Mouse (Mus musculus) G1E (cell line): ENCODE results near the gene Krtap11-1.

Source experiments
- CTCF ChIP-seq: IDR thresholded peaks from 2 replicates; pipeline ENCODE4 v1.5.1; 2012; ENCODE audit warnings: low read depth, low read length, inconsistent platforms, mixed read lengths
- GATA1 ChIP-seq: IDR thresholded peaks from 2 replicates; pipeline ENCODE4 v1.6.1; 2012; ENCODE audit warnings: borderline replicate concordance, low read length, inconsistent platforms, mixed read lengths
- GATA2 ChIP-seq: IDR thresholded peaks from 2 replicates; pipeline ENCODE4 v1.6.1; 2012; ENCODE audit warnings: low read depth, low read length, inconsistent platforms, borderline replicate concordance
- POLR2AphosphoS5 ChIP-seq: IDR thresholded peaks from 2 replicates; pipeline ENCODE4 v1.6.1; 2012; ENCODE audit warnings: low read depth, low read length, inconsistent platforms; ENCODE audit not compliant: insufficient replicate concordance

GRCm38 (mm10) chr16:89530547-89530946 is 40.4 kb downstream of the Krtap11-1 start:
- TF ChIP-seq GATA2: no peak
- TF ChIP-seq CTCF: no peak
- no peak for TF ChIP-seq GATA1
- TF ChIP-seq POLR2AphosphoS5: no peak
